Mouse (Mus musculus) kidney, adult 2 months (tissue): ENCODE data around the gene Pbx4. TPM values are rescaled to one million over a fixed set of nuclear protein-coding genes. Genes with fewer than 3 reads are reported as not detected.

ENCODE experiments used
- DNase-seq: peaks from one replicate; pipeline ENCODE4 v3.0.0; 2021
- H3K27ac ChIP-seq: fragments of 200-500 bp; 2 replicates; pipeline ENCODE4 v1.5.1; 2012; ENCODE audit warnings: low read depth, low read length, control low read depth, inconsistent platforms; ENCODE audit not compliant: insufficient read depth
- H3K27me3 ChIP-seq: fragments of 200-500 bp; replicated peaks from 2 replicates; pipeline ENCODE4 v1.6.1; 2012; ENCODE audit warnings: mild to moderate bottlenecking, moderate library complexity, low read length, inconsistent platforms; ENCODE audit not compliant: control insufficient read depth, insufficient read depth
- H3K36me3 ChIP-seq: fragments of 200-500 bp; 2 replicates; pipeline ENCODE4 v1.6.1; 2012; ENCODE audit warnings: mild to moderate bottlenecking, moderate library complexity, low read length, inconsistent platforms; ENCODE audit not compliant: control insufficient read depth, insufficient read depth
- H3K4me1 ChIP-seq: fragments of 200-500 bp; 2 replicates; pipeline ENCODE4 v1.6.1; 2011; ENCODE audit warnings: low read length; ENCODE audit not compliant: control insufficient read depth, insufficient read depth
- H3K4me3 ChIP-seq: fragments of 200-500 bp; 2 replicates; pipeline ENCODE4 v1.5.1; 2011; ENCODE audit warnings: mild to moderate bottlenecking, low read depth, low read length, control low read depth; ENCODE audit not compliant: insufficient read depth
- CTCF ChIP-seq: fragments of 200-500 bp; conservative IDR thresholded peaks from 2 replicates; pipeline ENCODE4 v1.5.1; 2011; ENCODE audit warnings: low read depth, mild to moderate bottlenecking, control low read depth, low read length, moderate library complexity, mixed read lengths; ENCODE audit not compliant: insufficient read depth, insufficient read length
- POLR2A ChIP-seq: fragments of 200-500 bp; IDR thresholded peaks from one replicate; pipeline ENCODE4 v1.6.1; 2011; ENCODE audit warnings: low read depth, low read length, control low read depth
- WGBS: fragments of 180-500 bp; shearing (Covaris S2); methylation state at CpG from one replicate; pipeline ENCODE4 v1.1.7; 2018; 5-methylcytosine and 5-hydroxymethylcytosine counted together
- polyA plus RNA-seq: library from polyadenylated mRNA; depleted of rRNA; stranded (reverse); fragments of >200 nt; gene quantifications from 2 replicates; pipeline ENCODE4 v1.2.3, GENCODE M21; 2012; rRNA removed

Pbx4 gene
- polyA plus RNA-seq, 1 experiment: 3.6 TPM

GRCm38 (mm10) chr8:69921141-69921540, 88.8 kb downstream of the Pbx4 start:
- Histone ChIP-seq H3K4me1 (peaks cover 16% of the 10 kb centered on the region), H3K27ac (peak overlapping the region; percentile 6; the same call in 1 of the 2 replicates), H3K27me3 (no peaks in the 10 kb centered on the region), H3K36me3 (peaks cover 2% of the 10 kb centered on the region; the same call in 1 of the 2 replicates), H3K4me3 (no peak overlapping the region)
- peak; percentile 78 for DNase-seq
- 70% methylated on average over 2 of the region's 2 CpGs for WGBS
- TF ChIP-seq CTCF (no peak), POLR2A (no peak)

Other genes with a start within 250 kb of the Pbx4 start
- 4.0 and 4.3 TPM in 2 replicates for gene Zfp868, start 206.9 kb upstream of the Pbx4 start, polyA plus RNA-seq
- 0.80 and 0.97 TPM in 2 replicates for gene Zfp964, start 178.0 kb upstream of the Pbx4 start, polyA plus RNA-seq
- 3.3 and 4.2 TPM in 2 replicates for gene Zfp869, start 121.8 kb upstream of the Pbx4 start, polyA plus RNA-seq
- gene Zfp963, start 82.5 kb upstream of the Pbx4 start, polyA plus RNA-seq: 1.9 and 2.5 TPM in 2 replicates
- gene Gm20422, start 57.6 kb upstream of the Pbx4 start, polyA plus RNA-seq: 0.23 TPM in 1 of 2 replicates, not detected in the other
- gene Atp13a1, start 41.3 kb upstream of the Pbx4 start, polyA plus RNA-seq: 59.9 and 81.3 TPM in 2 replicates
- 8.5 and 11.3 TPM in 2 replicates for gene Zfp866, start 41.3 kb upstream of the Pbx4 start, polyA plus RNA-seq
- gene Gmip, start 23.8 kb upstream of the Pbx4 start, polyA plus RNA-seq: 15.8 and 15.9 TPM in 2 replicates
- 6.4 and 6.7 TPM in 2 replicates for gene Lpar2, start 10.1 kb upstream of the Pbx4 start, polyA plus RNA-seq
- 0.11 and 0.16 TPM in 2 replicates for gene Cilp2, start 55.2 kb downstream of the Pbx4 start, polyA plus RNA-seq
- 1.3 and 1.5 TPM in 2 replicates for gene Tssk6, start 69.7 kb downstream of the Pbx4 start, polyA plus RNA-seq
- 283 and 372 TPM in 2 replicates for gene Ndufa13, start 70.1 kb downstream of the Pbx4 start, polyA plus RNA-seq
- 3.9 and 5.6 TPM in 2 replicates for gene Yjefn3, start 70.2 kb downstream of the Pbx4 start, polyA plus RNA-seq
- 60.1 and 60.9 TPM in 2 replicates for gene Gatad2a, start 163.9 kb downstream of the Pbx4 start, polyA plus RNA-seq
- 47.1 and 63.3 TPM in 2 replicates for gene Mau2, start 210.2 kb downstream of the Pbx4 start, polyA plus RNA-seq
- 9.0 and 10.9 TPM in 2 replicates for gene Sugp1, start 210.3 kb downstream of the Pbx4 start, polyA plus RNA-seq
- 30.2 and 37.5 TPM in 2 replicates for gene Tm6sf2, start 240.4 kb downstream of the Pbx4 start, polyA plus RNA-seq